Mouse (Mus musculus) layer of hippocampus, postnatal 36 days (tissue): Measurements from ENCODE around the gene Cyp2d22. TPM values are rescaled to one million over a fixed set of nuclear protein-coding genes. Genes with fewer than 3 reads are reported as not detected.
"Not testable (repeated sequence)": the region's sequence is repeated elsewhere in the genome, so short reads cannot be mapped to it uniquely, and the experiment has no call there.

Source experiments
- DNase-seq, 2 experiments: peaks; one replicate each; pipeline ENCODE4 v3.0.0; 2022
- total RNA-seq, 2 experiments: library from RNA; stranded (reverse); gene quantifications; 2 replicates each; pipeline ENCODE4 v1.2.3; 2021

Cyp2d22 gene
- 10 to 100 TPM; 40.9 to 47.4 TPM for total RNA-seq

DNA sequence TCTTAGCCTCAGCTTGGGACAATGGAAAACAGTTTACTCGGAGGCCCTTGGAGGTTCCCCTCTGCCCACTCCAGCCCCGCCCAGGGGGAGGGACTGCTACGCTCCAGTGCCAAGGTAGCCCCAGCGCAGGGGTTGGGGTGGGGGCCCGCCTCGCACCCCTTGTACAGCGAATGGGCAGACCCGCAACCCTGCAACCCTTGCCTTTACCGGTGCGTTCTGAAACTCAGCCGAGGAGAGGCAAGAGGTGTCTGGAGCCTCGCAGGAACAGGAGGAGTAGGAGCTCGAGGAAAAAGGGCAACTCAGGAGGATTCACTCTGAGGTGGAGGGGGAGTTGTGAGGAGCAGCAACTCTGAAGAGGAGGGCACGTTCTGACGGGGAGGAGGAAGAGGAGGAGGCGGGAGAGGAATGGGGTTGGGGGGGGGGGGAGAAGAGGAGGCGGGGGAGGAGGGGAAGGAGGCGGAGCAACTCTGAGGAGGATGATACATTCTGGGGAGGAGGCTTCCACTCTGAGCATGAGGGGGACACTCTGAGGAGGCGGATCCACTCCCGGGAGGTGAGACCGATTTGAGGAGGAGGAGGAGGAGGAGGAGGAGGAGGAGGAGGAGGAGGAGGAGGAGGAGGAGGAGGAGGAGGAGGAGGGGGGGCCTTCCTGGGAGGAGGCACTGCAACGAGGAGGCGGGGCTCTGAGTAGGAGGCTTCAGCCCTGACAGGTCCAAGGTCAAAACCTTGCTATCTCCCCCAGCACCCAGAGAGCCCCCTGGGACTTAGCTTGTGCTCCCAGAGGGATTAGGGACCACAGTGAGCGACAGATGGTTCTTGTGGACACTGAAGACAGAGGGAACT, at the start of gene Cyp2d22:
Cyp2d22 (minus strand) TSS at position 390 of the 843 bp plus-strand sequence.
- peak; percentile 41 to 45 for DNase-seq

GRCm38 (mm10) chr15:82423471-82423870, 43.4 kb upstream of the Cyp2d22 start:
- DNase-seq, result no peak

DNA sequence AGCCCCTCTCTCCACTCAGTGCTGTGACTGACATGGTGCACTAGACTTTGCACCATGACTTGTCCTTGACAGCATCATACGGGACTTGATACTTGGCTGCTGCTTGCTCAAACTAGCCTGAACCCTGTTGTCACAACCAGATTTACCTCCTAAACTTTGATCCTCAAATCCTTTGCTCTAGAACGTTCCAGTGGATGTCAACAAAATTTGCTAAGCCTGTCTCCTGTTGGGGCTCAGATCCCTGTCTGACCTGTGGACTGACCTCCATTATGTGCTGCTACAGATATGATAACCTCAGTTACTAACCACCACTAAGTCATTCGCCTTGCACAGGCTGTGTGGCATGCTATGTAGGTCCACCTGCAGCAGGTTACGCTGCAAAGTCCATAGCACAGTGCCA, 42.9 kb upstream of the Cyp2d22 start:
- DNase-seq, result no peak

- no peak for DNase-seq
Measured at GRCm38 (mm10) chr15:82418616-82419015, 38.6 kb upstream of the Cyp2d22 start.

DNA sequence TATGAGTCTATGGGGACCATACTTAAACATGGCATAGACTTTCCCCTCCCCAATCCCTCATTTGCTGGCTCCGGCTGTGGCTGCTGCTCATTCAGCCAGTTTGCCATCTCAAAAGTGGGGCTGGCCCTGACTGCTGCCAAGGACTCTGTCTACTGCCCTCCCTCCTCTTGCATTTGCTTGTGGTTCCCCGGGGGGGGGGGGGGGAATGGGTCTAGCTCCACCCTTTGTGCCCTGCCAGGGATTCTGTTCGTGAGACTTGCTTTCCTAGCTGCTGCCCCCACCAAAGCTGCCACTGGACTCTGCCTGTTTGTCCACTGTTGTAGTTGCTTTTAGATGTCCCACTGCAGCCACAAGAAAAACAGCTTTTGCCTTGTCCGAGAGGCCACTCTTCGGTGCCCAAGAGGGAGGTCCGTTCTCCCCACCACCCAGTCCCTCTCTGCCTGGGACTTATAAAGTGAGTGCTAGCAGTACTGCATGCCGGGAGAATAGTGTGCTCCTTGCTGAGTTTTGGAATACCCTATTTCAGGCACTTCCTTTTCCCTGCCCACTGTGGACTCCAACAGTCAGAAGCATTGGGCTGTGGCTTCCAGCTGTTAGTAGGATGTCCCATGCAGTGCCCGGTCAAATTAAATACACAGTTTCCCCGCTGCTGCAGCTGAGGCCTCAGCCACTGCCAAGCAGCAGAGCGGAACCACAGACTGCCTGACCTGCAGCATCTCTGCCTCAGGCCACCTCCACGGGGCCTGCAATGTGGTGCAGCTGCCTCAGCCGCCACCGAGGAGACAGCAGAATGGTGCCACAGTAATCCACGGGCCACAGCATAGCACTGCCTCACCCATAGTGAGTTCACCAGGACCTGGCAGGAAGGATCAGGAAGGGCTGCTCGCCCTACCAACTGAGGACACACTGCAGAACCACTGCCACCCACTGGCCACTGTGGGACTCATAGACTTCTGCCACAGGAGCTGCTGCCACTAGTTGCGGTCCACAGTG, 37.0 kb upstream of the Cyp2d22 start:
- peak; percentile 79 to 85 for DNase-seq

DNA sequence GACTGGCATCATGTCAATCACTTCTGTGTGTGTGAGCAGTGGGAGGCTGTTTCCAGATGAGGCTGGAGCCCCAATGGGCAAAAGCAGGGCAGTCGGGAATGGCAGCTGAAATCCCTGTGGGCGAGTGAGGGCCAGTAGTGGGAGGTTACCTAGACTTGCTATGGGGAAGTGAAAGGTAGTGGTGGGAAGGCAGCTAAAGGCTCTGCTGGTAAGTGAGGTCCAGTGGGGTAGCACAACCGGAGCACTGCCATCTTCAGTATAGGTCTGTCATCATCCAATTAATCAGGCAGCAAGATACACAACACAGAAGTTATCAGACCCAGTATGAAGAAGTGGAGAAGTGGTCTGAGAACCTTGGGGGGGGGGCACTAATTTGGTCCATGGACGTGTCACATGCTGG, 27.5 kb upstream of the Cyp2d22 start:
- DNase-seq, result no peak

DNA sequence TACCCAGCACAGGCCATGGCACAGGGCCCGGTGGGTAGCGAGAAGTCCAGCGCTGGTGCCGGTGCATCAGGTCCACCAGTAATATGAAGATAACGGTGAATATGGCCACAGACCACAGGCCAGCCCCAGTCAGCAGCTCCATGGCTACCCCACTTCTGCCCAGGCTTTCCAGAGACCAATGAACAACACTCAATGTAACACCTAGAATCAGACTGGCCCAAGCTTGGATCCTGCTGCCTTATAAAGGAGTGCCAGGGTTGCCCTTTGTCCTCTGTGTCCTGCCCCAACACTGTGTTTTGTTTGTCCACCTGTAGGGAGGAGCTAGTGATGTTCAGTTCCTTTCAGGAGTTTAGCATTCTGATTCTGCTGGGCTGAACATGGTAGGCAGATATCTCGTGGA, 26.9 kb upstream of the Cyp2d22 start, which contains the start of gene Cyp2d10:
Cyp2d10 (minus strand) TSS at position 215 of the 400 bp plus-strand sequence.
- no peak for DNase-seq

- no peak for DNase-seq
Measured at GRCm38 (mm10) chr15:82404163-82404562, 24.1 kb upstream of the Cyp2d22 start.

GRCm38 (mm10) chr15:82403606-82404005, 23.5 kb upstream of the Cyp2d22 start:
- no peak for DNase-seq

DNA sequence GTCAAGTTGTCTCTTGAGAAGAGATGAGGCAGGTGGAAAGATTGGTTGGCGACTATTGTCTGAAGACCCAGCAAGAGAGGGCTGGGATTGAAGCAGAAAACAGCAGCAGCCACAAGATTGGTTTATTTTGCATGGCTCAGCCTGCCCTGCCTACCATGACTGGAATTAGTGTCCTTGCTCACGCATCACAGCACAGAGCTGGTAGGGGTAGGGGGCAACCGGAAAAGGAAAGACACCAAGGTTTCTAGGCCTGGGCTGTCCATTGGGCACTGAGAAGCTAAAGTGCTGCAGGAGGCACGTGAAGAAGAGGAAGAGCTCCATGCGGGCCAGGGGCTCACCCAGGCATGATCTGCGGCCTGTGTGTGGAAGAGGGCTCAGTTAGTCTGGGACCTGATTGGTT, 22.7 kb upstream of the Cyp2d22 start:
- no peak for DNase-seq

DNA sequence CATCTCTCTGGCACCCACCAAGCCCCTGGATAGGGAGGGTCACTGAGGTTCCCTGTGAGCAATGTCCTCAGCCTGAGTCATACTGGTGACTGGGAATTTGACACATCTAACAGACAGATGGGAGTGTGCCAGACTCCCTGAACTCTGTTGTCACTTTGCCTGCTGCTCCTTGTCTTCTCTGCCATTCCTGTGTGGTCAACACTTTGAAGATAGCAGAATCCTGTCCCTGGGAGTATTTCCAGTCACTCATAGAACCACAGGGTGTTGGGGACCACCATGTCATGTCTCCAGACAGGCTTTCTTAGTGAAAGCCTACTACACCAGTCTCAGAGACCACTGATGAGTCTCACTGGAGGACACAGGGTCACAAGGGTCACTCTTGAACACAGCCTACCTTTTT, 22.0 kb upstream of the Cyp2d22 start:
- DNase-seq, result no peak

DNA sequence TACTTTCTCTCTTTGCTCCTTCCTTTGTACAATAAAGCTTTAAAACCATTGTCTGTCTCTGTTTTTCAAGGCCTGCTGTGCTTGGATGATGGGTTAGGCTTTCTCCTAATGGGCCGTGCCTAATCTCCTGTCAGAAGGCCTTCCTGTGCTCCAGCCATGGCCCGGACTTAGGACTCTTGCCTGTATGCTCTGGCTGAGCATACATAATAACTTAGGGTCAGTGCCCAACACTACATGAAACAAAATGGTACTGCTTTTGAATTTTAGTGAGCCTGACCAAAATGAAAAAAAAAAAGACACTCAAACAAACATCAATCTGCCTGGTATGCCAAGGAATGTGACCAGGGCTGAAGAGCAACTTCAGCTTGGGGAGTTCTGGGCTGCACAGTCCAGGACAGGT, 21.5 kb upstream of the Cyp2d22 start:
- no peak for DNase-seq

DNA sequence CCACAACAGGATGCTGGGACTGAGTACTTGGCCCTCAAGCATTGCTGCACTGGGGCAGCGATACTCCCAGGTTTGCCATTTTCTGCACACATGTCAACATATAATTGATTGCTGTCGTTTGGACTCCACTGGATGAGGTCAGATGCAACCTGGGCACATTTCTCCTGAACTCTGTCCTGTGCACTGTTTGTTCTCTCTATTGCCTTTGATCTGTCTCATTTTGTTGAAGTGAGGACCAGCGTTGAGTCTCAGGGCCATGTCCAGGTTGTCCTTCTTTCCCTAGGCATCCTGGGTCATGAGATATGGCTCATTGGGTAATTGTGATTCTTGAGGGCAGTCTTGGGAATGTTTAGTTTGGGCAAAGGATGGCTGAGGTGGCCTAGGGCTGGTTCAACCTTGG, 15.9 kb upstream of the Cyp2d22 start:
- not testable (repeated sequence) for DNase-seq

DNA sequence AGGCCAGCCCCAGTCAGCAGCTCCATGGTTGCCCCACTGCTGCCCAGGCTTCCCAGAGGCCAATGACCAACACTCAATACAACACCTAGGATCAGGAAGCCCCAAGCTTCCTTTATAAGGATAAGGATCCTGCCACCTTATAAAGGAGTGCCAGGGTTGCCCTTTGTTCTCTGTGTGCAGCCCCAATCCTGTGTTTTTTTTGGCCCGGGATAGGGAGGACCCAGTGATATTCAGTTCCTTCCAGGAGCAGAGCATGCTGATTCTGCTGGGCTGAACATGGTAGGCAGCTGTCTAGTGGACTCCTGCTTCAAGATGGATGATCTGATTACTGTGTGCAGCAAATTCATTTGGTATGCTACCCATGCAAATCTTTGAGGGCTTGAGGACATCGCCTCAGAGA, 13.9 kb upstream of the Cyp2d22 start, which contains the start of gene Cyp2d11:
Cyp2d11 (minus strand) TSS at position 101 of the 400 bp plus-strand sequence.
- not testable (repeated sequence) for DNase-seq

- not testable (repeated sequence) for DNase-seq
Measured at GRCm38 (mm10) chr15:82389916-82390315, 9.9 kb upstream of the Cyp2d22 start.

GRCm38 (mm10) chr15:82385729-82386128, 5.7 kb upstream of the Cyp2d22 start:
- no peak for DNase-seq

DNA sequence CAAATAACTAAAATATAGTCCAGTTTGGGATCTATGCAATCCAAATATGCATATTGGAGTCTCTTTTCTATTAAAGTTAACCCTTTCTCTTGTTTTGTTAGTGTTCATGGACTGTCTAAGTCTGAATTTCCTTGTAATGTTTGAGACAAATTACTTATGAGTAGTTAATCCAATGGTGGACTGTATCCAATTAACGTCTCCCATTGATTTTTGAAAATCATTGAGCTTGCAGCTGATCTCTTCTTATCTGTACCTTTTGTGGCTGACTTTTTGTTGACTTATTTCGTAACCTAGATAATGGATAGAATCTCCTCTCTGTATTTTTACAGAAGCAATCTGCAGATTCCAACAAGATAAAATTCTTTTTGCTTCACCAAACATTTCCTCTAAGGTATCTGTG, 2.4 kb upstream of the Cyp2d22 start:
- no peak for DNase-seq

- DNase-seq, result no peak
Measured at GRCm38 (mm10) chr15:82380714-82381062, 628 bp upstream of the Cyp2d22 start.

DNA sequence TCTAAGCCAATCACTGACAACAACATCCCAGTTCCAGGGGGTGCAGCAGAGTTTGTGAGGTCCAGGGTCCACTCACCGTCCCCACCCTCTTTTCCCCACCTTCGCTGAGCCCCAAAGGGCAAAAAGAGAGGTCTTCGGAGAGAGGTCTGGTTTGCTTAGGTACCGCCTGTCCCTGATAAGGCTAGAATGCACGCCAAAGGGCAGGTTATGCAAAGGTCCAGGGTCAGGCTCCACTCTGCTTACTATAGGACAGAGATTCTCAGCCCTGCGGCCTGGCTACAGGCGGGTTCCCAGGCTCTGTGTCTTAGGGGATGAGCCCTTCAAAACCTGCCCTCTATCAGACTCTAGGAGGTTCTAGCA, 569 bp downstream of the Cyp2d22 start:
- no peak for DNase-seq

DNA sequence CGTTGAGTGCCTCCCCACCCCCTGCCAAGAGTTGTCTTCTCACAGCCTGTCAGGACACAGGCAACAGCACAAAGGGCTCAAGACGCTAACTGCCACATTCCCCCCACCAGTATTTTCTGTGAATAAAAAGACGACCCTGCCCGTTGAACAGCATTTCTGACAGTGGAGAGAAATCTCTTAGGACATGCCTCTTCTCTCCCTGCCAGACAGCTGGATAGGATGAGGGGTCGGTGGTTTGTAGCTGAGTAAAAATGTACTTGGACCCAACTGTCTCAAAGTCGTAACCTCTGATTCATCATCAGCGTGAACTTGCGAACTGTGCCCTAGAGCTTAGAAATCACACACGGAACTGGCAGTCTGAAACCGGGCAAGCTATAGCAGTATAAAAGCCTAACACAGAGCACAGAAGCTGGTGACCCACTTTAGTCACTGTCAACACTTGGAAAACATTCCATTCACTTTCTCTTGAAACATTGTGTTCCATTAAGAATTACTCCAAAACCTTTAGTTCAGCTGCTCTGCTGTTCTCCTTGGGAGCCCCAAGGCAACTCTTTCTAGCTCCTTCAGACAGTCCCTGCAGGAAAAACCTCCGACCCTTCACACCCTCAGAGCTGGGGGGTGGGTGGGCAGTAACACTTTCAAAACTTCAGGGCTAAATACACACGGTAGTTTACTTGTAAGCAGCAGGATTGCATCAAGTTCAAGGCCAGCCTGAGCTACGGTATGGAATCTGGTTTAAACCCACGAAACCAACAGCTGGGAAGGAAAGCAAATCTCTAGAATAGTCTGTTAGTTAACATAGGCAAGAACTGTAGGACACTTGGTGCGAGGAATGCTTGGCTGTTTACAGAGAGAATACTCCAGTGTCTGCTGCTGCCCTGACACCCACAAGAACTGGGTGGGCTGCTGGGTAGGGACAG, 1.5 kb downstream of the Cyp2d22 start:
- DNase-seq, result no peak

- no peak for DNase-seq
Measured at GRCm38 (mm10) chr15:82377701-82378100, 2.4 kb downstream of the Cyp2d22 start.
